Mouse (Mus musculus) stomach, postnatal 0 days (tissue): ENCODE results near the gene Minos1.

Source experiments
- CTCF ChIP-seq: IDR thresholded peaks from 2 replicates; pipeline ENCODE4 v1.5.1; 2016; ENCODE audit warnings: antibody characterized with exemption, low read depth, mild to moderate bottlenecking, moderate library complexity
- EP300 ChIP-seq: optimal IDR thresholded peaks from 2 replicates; pipeline ENCODE3; 2016; ENCODE audit warnings: antibody characterized with exemption

GRCm38 (mm10) chr4:139079439-139079838 lies 51.5 kb downstream of the Minos1 start:
- no peak for TF ChIP-seq CTCF
- TF ChIP-seq EP300, result no peak
